Mouse (Mus musculus): ENCODE results near the gene Rack1. TPM values are rescaled to one million over a fixed set of nuclear protein-coding genes. Genes with fewer than 3 reads are reported as not detected.
"Not testable (repeated sequence)": the region's sequence is repeated elsewhere in the genome, so short reads cannot be mapped to it uniquely, and the experiment has no call there.

The Rack1 gene
- total and polyA plus RNA-seq, 2 experiments from 2014 or later, result 292 to 1,323 TPM

GRCm38 (mm10) chr11:48843202-48843601, 43.1 kb downstream of the Rack1 start:
- Histone ChIP-seq H3K27me3 (ENCODE audit: control insufficient read depth, insufficient read depth, low read length) (no peaks in the 10 kb centered on the region), H3K9ac (replicated peaks; ENCODE audit: low read depth, low read length) (no peak overlapping the region), H3K4me3 (ENCODE audit: low read depth, low read length) (no peak overlapping the region), H3K4me1 (ENCODE audit: control insufficient read depth, insufficient read depth) (0 out of 2 replicates have a peak, but pooled peaks cover 5% of the 10 kb centered on the region), H3K27ac (ENCODE audit: low read depth) (no peak overlapping the region), H3K4me2 (ENCODE audit: low read depth, low read length) (no peak overlapping the region), H3K36me3 (replicated peaks; ENCODE audit: control insufficient read depth, insufficient read depth, low read length) (no peaks in the 10 kb centered on the region), H3K9me3 (replicated peaks; ENCODE audit: control insufficient read depth, low read length) (no peaks in the 10 kb centered on the region)
- no peak for ATAC-seq (ENCODE audit: insufficient read depth, low read depth)
- DNase-seq (ENCODE audit: low spot score), result no peak
- WGBS, result 79% methylated on average over 11 of the region's 11 CpGs
- TF ChIP-seq CTCF (IDR thresholded peaks at IDR 0.05; ENCODE audit: low read depth) (no peak), EP300 (IDR thresholded peaks at IDR 0.05; ENCODE audit: low read depth) (no peak)

GRCm38 (mm10) chr11:48844309-48844708, 44.2 kb downstream of the Rack1 start:
- no peak for DNase-seq (ENCODE audit: low spot score)
- ATAC-seq (ENCODE audit: insufficient read depth, low read depth), result no peak
- H3K4me3 ChIP-seq (ENCODE audit: low read depth, low read length), result no peak overlapping the region
- no peaks in the 10 kb centered on the region for H3K4me1 ChIP-seq (ENCODE audit: control insufficient read depth, insufficient read depth)
- 63% methylated on average over 6 of the region's 6 CpGs for WGBS
- H3K4me2 ChIP-seq (ENCODE audit: low read depth, low read length), result no peak overlapping the region
- no peaks in the 10 kb centered on the region for H3K36me3 ChIP-seq (replicated peaks; ENCODE audit: control insufficient read depth, insufficient read depth, low read length)
- H3K27me3 ChIP-seq (ENCODE audit: control insufficient read depth, insufficient read depth, low read length), result no peaks in the 10 kb centered on the region
- H3K9ac ChIP-seq (replicated peaks; ENCODE audit: low read depth, low read length), result no peak overlapping the region
- TF ChIP-seq CTCF (IDR thresholded peaks at IDR 0.05; ENCODE audit: low read depth) (no peak), EP300 (IDR thresholded peaks at IDR 0.05; ENCODE audit: low read depth) (no peak)
- no peaks in the 10 kb centered on the region for H3K9me3 ChIP-seq (replicated peaks; ENCODE audit: control insufficient read depth, low read length)
- H3K27ac ChIP-seq (ENCODE audit: low read depth), result no peak overlapping the region

- Histone ChIP-seq H3K9me3 (replicated peaks; ENCODE audit: control insufficient read depth, low read length) (no peaks in the 10 kb centered on the region), H3K4me2 (ENCODE audit: low read depth, low read length) (no peak overlapping the region), H3K27ac (ENCODE audit: low read depth) (no peak overlapping the region), H3K36me3 (replicated peaks; ENCODE audit: control insufficient read depth, insufficient read depth, low read length) (no peaks in the 10 kb centered on the region), H3K4me1 (ENCODE audit: control insufficient read depth, insufficient read depth) (no peaks in the 10 kb centered on the region), H3K9ac (replicated peaks; ENCODE audit: low read depth, low read length) (no peak overlapping the region), H3K4me3 (ENCODE audit: low read depth, low read length) (no peak overlapping the region), H3K27me3 (ENCODE audit: control insufficient read depth, insufficient read depth, low read length) (no peaks in the 10 kb centered on the region)
- WGBS, result 38% methylated on average over 13 of the region's 13 CpGs
- DNase-seq (ENCODE audit: low spot score) (no peak), ATAC-seq (ENCODE audit: insufficient read depth, low read depth) (no peak)
- TF ChIP-seq CTCF (IDR thresholded peaks at IDR 0.05; ENCODE audit: low read depth) (no peak), EP300 (IDR thresholded peaks at IDR 0.05; ENCODE audit: low read depth) (no peak)
Measured at GRCm38 (mm10) chr11:48845244-48845815, 45.2 kb downstream of the Rack1 start.

- H3K36me3 ChIP-seq (replicated peaks; ENCODE audit: control insufficient read depth, insufficient read depth, low read length); H3K27me3 ChIP-seq (ENCODE audit: control insufficient read depth, insufficient read depth, low read length); H3K9me3 ChIP-seq (replicated peaks; ENCODE audit: control insufficient read depth, low read length); H3K4me3 ChIP-seq (ENCODE audit: low read depth, low read length); ATAC-seq (ENCODE audit: insufficient read depth, low read depth); H3K27ac ChIP-seq (ENCODE audit: low read depth); H3K4me2 ChIP-seq (ENCODE audit: low read depth, low read length); H3K9ac ChIP-seq (replicated peaks; ENCODE audit: low read depth, low read length); DNase-seq (ENCODE audit: low spot score); H3K4me1 ChIP-seq (ENCODE audit: control insufficient read depth, insufficient read depth): not testable (repeated sequence)
- WGBS, result 86% methylated on average over 2 of the region's 2 CpGs
Measured at GRCm38 (mm10) chr11:48846362-48846761, 46.2 kb downstream of the Rack1 start.

- ATAC-seq (ENCODE audit: insufficient read depth, low read depth), result no peak
- Histone ChIP-seq H3K36me3 (replicated peaks; ENCODE audit: control insufficient read depth, insufficient read depth, low read length) (no peaks in the 10 kb centered on the region), H3K9me3 (replicated peaks; ENCODE audit: control insufficient read depth, low read length) (no peaks in the 10 kb centered on the region), H3K4me3 (ENCODE audit: low read depth, low read length) (no peak overlapping the region), H3K27me3 (ENCODE audit: control insufficient read depth, insufficient read depth, low read length) (no peaks in the 10 kb centered on the region), H3K27ac (ENCODE audit: low read depth) (no peak overlapping the region), H3K4me1 (ENCODE audit: control insufficient read depth, insufficient read depth) (no peaks in the 10 kb centered on the region), H3K9ac (replicated peaks; ENCODE audit: low read depth, low read length) (no peak overlapping the region), H3K4me2 (ENCODE audit: low read depth, low read length) (no peak overlapping the region)
- TF ChIP-seq CTCF (IDR thresholded peaks at IDR 0.05; ENCODE audit: low read depth), result no peak
- TF ChIP-seq EP300 (IDR thresholded peaks at IDR 0.05; ENCODE audit: low read depth), result no peak
- no peak for DNase-seq (ENCODE audit: low spot score)
- WGBS, result 58% methylated on average over 5 of the region's 5 CpGs
Measured at GRCm38 (mm10) chr11:48846881-48847280, 46.7 kb downstream of the Rack1 start.

GRCm38 (mm10) chr11:48850240-48850639, 50.1 kb downstream of the Rack1 start:
- H3K4me3 ChIP-seq (ENCODE audit: low read depth, low read length), result no peak overlapping the region
- H3K9ac ChIP-seq (replicated peaks; ENCODE audit: low read depth, low read length), result no peak overlapping the region
- no peaks in the 10 kb centered on the region for H3K36me3 ChIP-seq (replicated peaks; ENCODE audit: control insufficient read depth, insufficient read depth, low read length)
- no peak for ATAC-seq (ENCODE audit: insufficient read depth, low read depth)
- H3K27me3 ChIP-seq (ENCODE audit: control insufficient read depth, insufficient read depth, low read length), result no peaks in the 10 kb centered on the region
- H3K27ac ChIP-seq (ENCODE audit: low read depth), result no peak overlapping the region
- no peak for DNase-seq (ENCODE audit: low spot score)
- TF ChIP-seq EP300 (IDR thresholded peaks at IDR 0.05; ENCODE audit: low read depth), result no peak
- no peak for TF ChIP-seq CTCF (IDR thresholded peaks at IDR 0.05; ENCODE audit: low read depth)
- WGBS, result 56% methylated on average over 2 of the region's 2 CpGs
- no peaks in the 10 kb centered on the region for H3K9me3 ChIP-seq (replicated peaks; ENCODE audit: control insufficient read depth, low read length)
- no peaks in the 10 kb centered on the region for H3K4me1 ChIP-seq (ENCODE audit: control insufficient read depth, insufficient read depth)
- H3K4me2 ChIP-seq (ENCODE audit: low read depth, low read length), result no peak overlapping the region

Measured in heart, postnatal 0 days (tissue).